Mouse (Mus musculus): ENCODE data around the gene Sumo3. TPM values are rescaled to one million over a fixed set of nuclear protein-coding genes. Genes with fewer than 3 reads are reported as not detected.

Gene Sumo3
- polyA plus RNA-seq, 1 experiment: 254 TPM

DNA sequence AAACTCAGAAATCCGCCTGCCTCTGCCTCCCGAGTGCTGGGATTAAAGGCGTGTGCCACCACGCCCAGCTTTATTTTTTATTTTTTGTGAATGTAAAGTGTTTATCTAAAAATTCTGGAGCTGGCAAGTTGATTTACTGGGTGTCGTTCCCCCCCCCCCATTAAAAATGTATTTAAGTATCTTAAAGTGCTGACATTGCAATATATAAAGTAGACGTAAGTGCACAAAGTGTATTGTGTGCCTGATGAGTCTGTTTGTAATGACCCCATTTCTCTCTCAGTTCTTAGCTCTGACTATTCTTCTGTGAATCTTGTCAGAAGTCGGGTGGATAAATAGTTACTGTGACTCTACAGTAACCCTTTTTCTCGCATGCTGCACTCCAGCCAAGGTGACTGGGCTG lies 9.8 kb downstream of the Sumo3 start:
- 91% methylated on average over 8 of the region's 8 CpGs for WGBS
- Histone ChIP-seq H3K27ac (ENCODE audit: insufficient read depth, low read depth, low read length) (no peak overlapping the region), H3K36me3 (ENCODE audit: control insufficient read depth, insufficient read depth, low read length) (peaks cover 45% of the 10 kb centered on the region), H3K27me3 (ENCODE audit: control insufficient read depth, insufficient read depth, low read length) (no peaks in the 10 kb centered on the region), H3K4me1 (ENCODE audit: control insufficient read depth, insufficient read depth, insufficient read length, low read length) (peaks cover 8% of the 10 kb centered on the region), H3K4me3 (ENCODE audit: low read depth, low read length) (no peak overlapping the region)
- no peak for TF ChIP-seq CTCF (IDR thresholded peaks at IDR 0.05; ENCODE audit: extremely low read depth, insufficient read length, insufficient replicate concordance, low read depth, low read length)
- no peak for TF ChIP-seq POLR2A (IDR thresholded peaks at IDR 0.05; ENCODE audit: low read depth, low read length)

DNA sequence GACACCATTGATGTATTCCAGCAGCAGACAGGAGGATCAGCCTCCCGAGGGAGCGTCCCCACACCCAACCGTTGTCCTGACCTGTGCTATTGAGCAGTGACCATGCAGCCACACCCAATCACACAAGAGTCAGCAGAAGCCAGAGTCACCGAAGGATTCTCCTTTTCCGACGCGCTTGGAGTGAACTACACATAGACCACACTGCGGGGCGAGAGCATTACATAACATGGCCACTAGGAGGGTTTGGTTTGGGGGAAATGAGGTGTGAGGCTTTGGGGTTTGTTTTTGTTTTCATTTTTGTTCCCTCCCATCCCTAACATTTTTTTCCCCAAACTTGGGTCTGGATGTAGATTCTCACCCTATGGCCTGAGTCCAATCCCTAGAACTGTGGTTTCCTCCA lies 10.3 kb downstream of the Sumo3 start:
- no peak overlapping the region for H3K27ac ChIP-seq (ENCODE audit: insufficient read depth, low read depth, low read length)
- 92% methylated on average over 9 of the region's 9 CpGs for WGBS
- no peak overlapping the region for H3K4me3 ChIP-seq (ENCODE audit: low read depth, low read length)
- H3K36me3 ChIP-seq (ENCODE audit: control insufficient read depth, insufficient read depth, low read length): peaks cover 40% of the 10 kb centered on the region
- TF ChIP-seq CTCF (IDR thresholded peaks at IDR 0.05; ENCODE audit: extremely low read depth, insufficient read length, insufficient replicate concordance, low read depth, low read length): no peak
- TF ChIP-seq POLR2A (IDR thresholded peaks at IDR 0.05; ENCODE audit: low read depth, low read length): no peak
- no peaks in the 10 kb centered on the region for H3K27me3 ChIP-seq (ENCODE audit: control insufficient read depth, insufficient read depth, low read length)
- peaks cover 8% of the 10 kb centered on the region for H3K4me1 ChIP-seq (ENCODE audit: control insufficient read depth, insufficient read depth, insufficient read length, low read length)

GRCm38 (mm10) chr10:77616926-77617325 lies 11.0 kb downstream of the Sumo3 start:
- no peak overlapping the region for H3K27ac ChIP-seq (ENCODE audit: insufficient read depth, low read depth, low read length)
- peaks cover 13% of the 10 kb centered on the region for H3K4me1 ChIP-seq (ENCODE audit: control insufficient read depth, insufficient read depth, insufficient read length, low read length)
- TF ChIP-seq POLR2A (IDR thresholded peaks at IDR 0.05; ENCODE audit: low read depth, low read length) (no peak), CTCF (IDR thresholded peaks at IDR 0.05; ENCODE audit: extremely low read depth, insufficient read length, insufficient replicate concordance, low read depth, low read length) (no peak)
- 87% methylated on average over 7 of the region's 7 CpGs for WGBS
- H3K27me3 ChIP-seq (ENCODE audit: control insufficient read depth, insufficient read depth, low read length): no peaks in the 10 kb centered on the region
- H3K4me3 ChIP-seq (ENCODE audit: low read depth, low read length): no peak overlapping the region
- H3K36me3 ChIP-seq (ENCODE audit: control insufficient read depth, insufficient read depth, low read length): peaks cover 35% of the 10 kb centered on the region

- Histone ChIP-seq H3K27me3 (ENCODE audit: control insufficient read depth, insufficient read depth, low read length) (no peaks in the 10 kb centered on the region), H3K4me1 (ENCODE audit: control insufficient read depth, insufficient read depth, insufficient read length, low read length) (peaks cover 17% of the 10 kb centered on the region; the same call in 1 of the 2 replicates), H3K4me3 (ENCODE audit: low read depth, low read length) (peak overlapping the region; percentile 84), H3K36me3 (ENCODE audit: control insufficient read depth, insufficient read depth, low read length) (peaks cover 14% of the 10 kb centered on the region), H3K27ac (ENCODE audit: insufficient read depth, low read depth, low read length) (peak overlapping the region; percentile 95)
- 64% methylated on average over 8 of the region's 8 CpGs for WGBS
- TF ChIP-seq CTCF (IDR thresholded peaks at IDR 0.05; ENCODE audit: extremely low read depth, insufficient read length, insufficient replicate concordance, low read depth, low read length) (no peak), POLR2A (IDR thresholded peaks at IDR 0.05; ENCODE audit: low read depth, low read length) (no peak)
Observed at GRCm38 (mm10) chr10:77621546-77621945, 15.6 kb downstream of the Sumo3 start.

- TF ChIP-seq POLR2A (IDR thresholded peaks at IDR 0.05; ENCODE audit: low read depth, low read length) (0 out of 2 replicates have a peak, but pooled peaks have one; percentile 57), CTCF (IDR thresholded peaks at IDR 0.05; ENCODE audit: extremely low read depth, insufficient read length, insufficient replicate concordance, low read depth, low read length) (no peak)
- H3K36me3 ChIP-seq (ENCODE audit: control insufficient read depth, insufficient read depth, low read length): peaks cover 9% of the 10 kb centered on the region; the same call in 1 of the 2 replicates
- under 1% methylated on average over 96 of the region's 96 CpGs for WGBS
- peak within 1 kb of the TSS; percentile 84 for H3K4me3 ChIP-seq (ENCODE audit: low read depth, low read length)
- H3K27ac ChIP-seq (ENCODE audit: insufficient read depth, low read depth, low read length): peak within 1 kb of the TSS; percentile 95
- H3K4me1 ChIP-seq (ENCODE audit: control insufficient read depth, insufficient read depth, insufficient read length, low read length): peaks cover 17% of the 10 kb centered on the region; the same call in 1 of the 2 replicates
- H3K27me3 ChIP-seq (ENCODE audit: control insufficient read depth, insufficient read depth, low read length): no peaks in the 10 kb centered on the region
Observed at GRCm38 (mm10) chr10:77622055-77622988, 16.4 kb downstream of the Sumo3 start, which contains the start of gene Ube2g2. Ube2g2 (plus strand) TSS chr10:77622275.

- WGBS: 8% methylated on average over 8 of the region's 8 CpGs
- peak overlapping the region; percentile 37 for H3K27ac ChIP-seq (ENCODE audit: insufficient read depth, low read depth, low read length)
- peak overlapping the region; percentile 56 for H3K4me3 ChIP-seq (ENCODE audit: low read depth, low read length)
- no peaks in the 10 kb centered on the region for H3K27me3 ChIP-seq (ENCODE audit: control insufficient read depth, insufficient read depth, low read length)
- 0 out of 2 replicates have a peak, but pooled peaks cover 3% of the 10 kb centered on the region for H3K36me3 ChIP-seq (ENCODE audit: control insufficient read depth, insufficient read depth, low read length)
- TF ChIP-seq POLR2A (IDR thresholded peaks at IDR 0.05; ENCODE audit: low read depth, low read length) (0 out of 2 replicates have a peak, but pooled peaks have one; percentile 25), CTCF (IDR thresholded peaks at IDR 0.05; ENCODE audit: extremely low read depth, insufficient read length, insufficient replicate concordance, low read depth, low read length) (peak; percentile 11; the same call in 1 of the 2 replicates)
- H3K4me1 ChIP-seq (ENCODE audit: control insufficient read depth, insufficient read depth, insufficient read length, low read length): peaks cover 17% of the 10 kb centered on the region; the same call in 1 of the 2 replicates
Observed at GRCm38 (mm10) chr10:77623069-77623492, 17.2 kb downstream of the Sumo3 start.

All from small intestine, adult 2 months (tissue).